Mouse (Mus musculus): Measurements from ENCODE around the gene Bclaf1. TPM values are rescaled to one million over a fixed set of nuclear protein-coding genes. Genes with fewer than 3 reads are reported as not detected.

Gene Bclaf1
- total RNA-seq, 2 experiments from 2014 or later = 139 to 143 TPM

DNA sequence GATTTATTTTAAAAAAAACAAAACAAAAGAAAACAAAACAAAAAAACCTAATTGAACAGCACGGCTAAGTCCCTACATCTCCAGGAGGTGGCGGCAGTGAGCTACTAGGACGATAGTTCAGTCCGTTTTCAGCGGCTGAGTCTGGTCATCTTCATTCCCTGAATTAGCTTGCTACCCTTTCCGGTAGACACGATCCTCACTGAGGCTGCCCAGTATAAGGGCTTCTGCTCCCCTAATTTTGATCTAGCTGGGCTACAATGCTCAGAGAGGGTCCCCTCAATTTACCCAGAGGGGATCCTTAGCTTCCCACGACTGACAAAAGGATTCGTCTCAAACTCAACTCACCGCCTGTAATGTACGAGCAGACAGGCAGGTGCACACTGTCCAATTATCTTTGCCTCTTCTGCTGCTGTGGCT is 21.8 kb upstream of the Bclaf1 start:
- DNase-seq (ENCODE audit: low spot score in 2 of 2) = peak; percentile 60 to 83
- Histone ChIP-seq H3K27ac (peak overlapping the region; percentile 2; the same call in 1 of the 2 replicates), H3K4me3 (peak overlapping the region; percentile 50)
- TF ChIP-seq CTCF (conservative IDR thresholded peaks at IDR 0.05) = peak; percentile 97

DNA sequence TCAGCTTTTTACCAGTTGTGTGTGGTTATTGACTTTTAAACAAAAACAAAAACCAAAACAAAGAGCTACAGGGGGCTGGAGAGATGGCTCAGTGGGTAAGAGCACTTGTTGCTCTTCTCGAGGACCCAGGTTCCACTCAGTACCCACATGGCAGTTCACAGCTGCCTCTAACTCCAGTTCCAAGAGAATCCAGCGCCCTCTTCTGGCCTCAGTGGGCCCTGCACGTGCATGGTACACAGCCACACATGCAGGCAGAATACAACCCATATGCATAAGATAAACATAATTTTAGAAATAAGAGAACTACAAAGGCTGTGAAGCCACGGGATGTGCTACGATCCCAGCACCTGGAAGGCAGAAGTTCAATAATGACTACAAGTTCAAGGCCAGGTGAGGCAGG is 16.3 kb upstream of the Bclaf1 start:
- Histone ChIP-seq H3K27ac (no peak overlapping the region), H3K4me3 (no peak overlapping the region)
- TF ChIP-seq CTCF (conservative IDR thresholded peaks at IDR 0.05) = peak; percentile 47
- no peak for DNase-seq (ENCODE audit: low spot score in 2 of 2)

DNA sequence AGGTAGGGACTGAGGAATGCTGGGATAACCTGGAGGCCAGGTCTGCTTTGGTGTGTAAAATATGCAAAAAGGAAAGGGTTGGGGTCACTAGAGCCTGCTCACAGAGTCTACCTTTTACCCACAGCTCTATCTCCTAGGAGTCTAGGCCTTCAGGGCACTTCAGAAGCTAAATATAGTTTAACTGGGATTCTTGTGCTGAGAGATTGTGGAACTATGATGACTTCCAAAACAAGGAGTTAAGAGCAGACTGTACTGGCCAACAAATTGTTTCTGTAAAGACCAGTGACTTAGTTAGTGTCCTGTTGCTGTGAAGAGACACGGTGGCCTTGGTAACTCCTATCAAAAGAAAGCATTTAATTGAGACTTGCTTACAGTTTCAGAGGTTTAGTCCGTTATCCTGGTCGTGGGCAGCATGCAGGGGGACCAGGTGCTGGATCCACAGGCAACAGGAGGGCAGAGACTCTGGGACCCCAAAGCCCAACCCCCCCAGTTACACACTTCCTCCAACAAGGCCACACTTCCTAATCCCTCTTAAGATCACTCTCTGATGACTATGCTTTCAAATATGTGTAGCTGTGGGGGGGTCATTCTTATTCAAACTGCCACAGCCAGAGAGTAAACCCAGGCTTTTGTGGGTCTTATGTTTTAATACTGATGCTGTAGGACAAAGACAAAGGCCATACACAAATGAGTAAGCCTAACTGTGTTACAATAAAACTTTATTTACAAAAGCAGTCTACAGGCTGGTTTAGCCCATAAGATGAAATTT is 13.9 kb upstream of the Bclaf1 start:
- H3K4me3 ChIP-seq = no peak overlapping the region
- no peak for TF ChIP-seq CTCF (conservative IDR thresholded peaks at IDR 0.05)
- no peak overlapping the region for H3K27ac ChIP-seq
- DNase-seq (ENCODE audit: low spot score in 2 of 2) = no peak

DNA sequence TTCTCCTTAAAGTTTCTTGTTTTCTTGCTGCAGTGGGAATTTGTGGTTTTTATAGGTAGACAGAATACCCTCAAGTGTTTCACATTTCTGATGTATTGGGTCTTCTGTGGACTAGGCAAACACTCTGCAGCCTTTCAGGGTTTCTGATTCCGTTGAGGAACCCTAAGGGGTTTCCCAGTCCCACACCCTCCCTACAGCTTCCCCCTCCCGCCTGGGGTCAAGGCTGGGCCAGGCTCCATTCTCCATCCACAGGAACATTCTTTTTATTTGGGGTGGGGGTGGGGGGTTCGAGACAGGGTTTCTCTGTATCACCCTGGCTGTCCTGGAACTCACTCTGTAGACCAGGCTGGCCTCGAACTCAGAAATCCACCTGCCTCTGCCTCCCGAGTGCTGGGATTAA is 13.2 kb upstream of the Bclaf1 start:
- Histone ChIP-seq H3K27ac (no peak overlapping the region), H3K4me3 (no peak overlapping the region)
- no peak for TF ChIP-seq CTCF (conservative IDR thresholded peaks at IDR 0.05)
- DNase-seq (ENCODE audit: low spot score in 2 of 2) = no peak

DNA sequence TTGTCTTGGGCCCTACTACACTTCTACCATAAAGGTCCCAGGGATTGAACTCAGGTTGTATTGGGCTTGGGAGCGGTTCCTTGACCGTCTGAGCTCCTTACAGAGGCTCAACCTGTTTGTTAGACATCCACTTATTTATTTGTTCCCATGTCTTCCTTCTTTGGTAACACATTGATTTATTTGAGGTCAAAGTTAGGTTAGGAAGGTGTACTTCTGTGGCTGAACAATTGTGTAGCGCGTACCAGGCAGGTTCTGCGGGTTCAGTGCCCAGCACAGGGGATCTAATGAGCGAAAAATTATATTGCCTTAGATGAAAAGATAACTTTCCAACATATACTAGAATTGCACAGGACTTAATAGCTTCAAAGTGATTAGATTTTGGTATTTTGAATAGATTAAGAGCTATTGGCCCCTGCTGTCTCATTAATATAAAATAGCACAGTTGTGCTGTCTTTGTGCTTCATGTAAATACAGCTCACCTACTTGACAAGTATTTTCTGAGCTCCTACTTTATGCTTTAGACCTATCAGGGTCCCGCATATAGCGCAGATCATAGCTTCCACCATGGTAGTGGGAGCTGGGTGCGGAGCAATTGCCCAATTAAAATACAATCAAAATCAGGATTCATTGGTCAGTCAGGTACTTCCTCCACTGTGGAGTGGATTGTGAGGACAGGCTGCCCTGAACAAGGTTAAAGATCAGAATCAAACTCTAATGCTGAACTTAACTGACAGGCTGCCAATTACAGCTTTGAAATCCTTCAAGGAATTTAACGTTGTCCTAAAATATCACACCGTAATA is 1.1 kb upstream of the Bclaf1 start:
- no peak for DNase-seq (ENCODE audit: low spot score in 2 of 2)
- peak overlapping the region; percentile 98 for H3K27ac ChIP-seq
- H3K4me3 ChIP-seq = peak overlapping the region; percentile 87
- TF ChIP-seq CTCF (conservative IDR thresholded peaks at IDR 0.05) = no peak

DNA sequence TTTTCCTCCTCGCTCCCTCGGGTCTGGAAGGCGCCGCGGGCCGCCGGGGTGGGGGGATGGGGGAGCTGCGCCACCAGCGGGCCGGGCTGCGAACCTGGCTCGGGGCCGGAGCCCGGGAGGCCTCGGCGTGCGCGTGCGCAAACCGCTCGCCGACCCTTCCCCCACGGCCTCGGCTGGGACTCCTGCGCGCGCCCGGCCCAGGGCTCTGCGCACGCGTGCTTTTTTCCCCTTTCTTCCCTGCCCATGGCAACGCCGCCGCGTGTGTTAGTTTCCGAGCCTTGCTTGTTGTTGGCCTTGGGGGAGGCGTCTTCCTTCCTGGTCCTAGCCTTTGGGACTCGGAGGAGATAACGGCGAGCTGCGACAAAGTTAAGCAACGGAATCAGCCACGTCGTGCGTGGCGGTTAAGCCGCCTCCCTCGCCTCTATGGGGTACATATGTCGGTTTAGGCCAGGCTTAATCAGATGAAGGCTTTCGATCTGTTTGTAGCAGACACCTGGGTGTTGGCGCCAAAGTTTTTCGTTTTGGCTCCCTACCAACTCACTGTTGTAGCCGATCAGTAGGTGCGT is 550 bp downstream of the Bclaf1 start:
- TF ChIP-seq CTCF (conservative IDR thresholded peaks at IDR 0.05) = no peak
- Histone ChIP-seq H3K4me3 (peak overlapping the region; percentile 87), H3K27ac (peak overlapping the region; percentile 98)
- peak; percentile 87 to 94 for DNase-seq (ENCODE audit: low spot score in 2 of 2)

DNA sequence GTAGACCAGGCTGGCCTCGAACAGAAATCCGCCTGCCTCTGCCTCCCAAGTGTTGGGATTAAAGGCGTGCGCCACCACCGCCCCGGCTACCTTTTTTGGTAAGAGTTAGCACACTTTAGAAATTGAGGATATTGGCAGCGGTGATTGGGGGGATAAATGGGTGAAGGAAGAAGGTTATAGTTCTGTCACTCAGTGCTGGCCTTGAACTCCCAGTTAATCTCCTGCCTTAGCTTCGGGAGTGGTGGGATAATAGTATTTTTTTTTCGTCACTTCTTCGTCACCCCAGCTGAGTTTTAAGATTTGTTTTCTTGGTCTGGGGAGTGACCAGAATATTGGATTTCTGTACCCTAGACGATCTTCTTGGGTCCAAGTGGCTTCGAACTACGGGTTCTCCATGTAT is 1.2 kb downstream of the Bclaf1 start:
- no peak for DNase-seq (ENCODE audit: low spot score in 2 of 2)
- TF ChIP-seq CTCF (conservative IDR thresholded peaks at IDR 0.05) = no peak
- peak overlapping the region; percentile 87 for H3K4me3 ChIP-seq
- peak overlapping the region; percentile 98; the same call in 1 of the 2 replicates for H3K27ac ChIP-seq

DNA sequence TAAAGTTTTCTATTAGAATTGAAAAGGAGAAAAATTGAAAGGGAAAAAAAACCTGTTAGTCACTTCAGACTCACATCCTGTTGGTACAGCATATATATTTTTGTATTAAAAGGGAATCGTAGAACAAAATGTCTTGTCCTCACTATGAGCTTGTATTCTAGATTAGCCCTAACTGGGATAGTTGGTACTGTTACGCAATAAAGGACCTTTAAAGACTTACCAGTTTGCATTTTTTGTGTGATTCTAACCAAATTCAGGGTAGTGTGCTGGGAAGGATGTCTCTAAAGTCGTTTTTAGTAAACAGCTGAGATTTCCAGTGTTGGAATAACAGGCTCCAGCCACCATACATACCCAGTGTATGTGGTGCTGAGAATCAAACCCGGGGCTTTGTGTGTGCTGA is 1.7 kb downstream of the Bclaf1 start:
- Histone ChIP-seq H3K27ac (no peak overlapping the region), H3K4me3 (peak overlapping the region; percentile 87)
- TF ChIP-seq CTCF (conservative IDR thresholded peaks at IDR 0.05) = no peak
- no peak for DNase-seq (ENCODE audit: low spot score in 2 of 2)

DNA sequence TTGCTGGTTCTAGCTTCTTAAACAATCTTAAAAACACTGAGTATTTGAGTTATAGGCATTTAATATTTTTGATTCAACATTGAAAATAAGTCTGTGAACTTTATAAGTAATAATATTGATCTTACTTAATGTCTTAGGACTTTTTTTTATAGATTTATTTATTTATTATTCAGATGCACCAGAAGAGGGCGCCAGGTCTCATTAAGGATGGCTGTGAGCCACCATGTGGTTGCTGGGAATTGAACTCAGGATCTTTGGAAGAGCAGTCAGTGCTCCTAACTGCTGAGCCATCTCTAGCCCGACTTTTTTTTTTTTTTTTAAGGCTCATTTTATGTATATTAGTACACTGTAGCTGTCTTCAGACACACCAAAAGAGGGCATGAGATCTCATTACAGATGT is 2.5 kb downstream of the Bclaf1 start:
- Histone ChIP-seq H3K4me3 (no peak overlapping the region), H3K27ac (no peak overlapping the region)
- no peak for DNase-seq (ENCODE audit: low spot score in 2 of 2)
- peak; percentile 72 for TF ChIP-seq CTCF (conservative IDR thresholded peaks at IDR 0.05)

DNA sequence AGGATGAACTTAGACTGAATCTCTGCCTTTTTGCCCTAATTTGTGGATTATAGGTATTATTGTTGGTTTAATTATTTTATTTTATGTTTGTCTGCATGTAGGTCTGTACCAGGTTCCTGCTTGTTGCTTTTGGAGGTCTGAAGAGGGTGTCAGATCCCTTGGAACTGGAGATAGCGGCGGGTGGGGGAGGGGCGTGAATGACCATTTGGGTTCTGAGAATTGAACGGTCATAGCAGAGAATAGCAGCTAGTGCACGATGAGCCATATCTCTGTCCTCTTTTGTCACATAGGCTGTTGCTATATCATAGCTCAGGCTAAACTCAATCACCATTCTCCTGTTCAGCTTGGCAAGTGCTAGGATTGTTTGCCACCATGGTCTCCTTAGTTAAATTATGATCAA is 5.2 kb downstream of the Bclaf1 start:
- DNase-seq (ENCODE audit: low spot score in 2 of 2) = no peak
- H3K4me3 ChIP-seq = no peak overlapping the region
- H3K27ac ChIP-seq = no peak overlapping the region
- TF ChIP-seq CTCF (conservative IDR thresholded peaks at IDR 0.05) = no peak

DNA sequence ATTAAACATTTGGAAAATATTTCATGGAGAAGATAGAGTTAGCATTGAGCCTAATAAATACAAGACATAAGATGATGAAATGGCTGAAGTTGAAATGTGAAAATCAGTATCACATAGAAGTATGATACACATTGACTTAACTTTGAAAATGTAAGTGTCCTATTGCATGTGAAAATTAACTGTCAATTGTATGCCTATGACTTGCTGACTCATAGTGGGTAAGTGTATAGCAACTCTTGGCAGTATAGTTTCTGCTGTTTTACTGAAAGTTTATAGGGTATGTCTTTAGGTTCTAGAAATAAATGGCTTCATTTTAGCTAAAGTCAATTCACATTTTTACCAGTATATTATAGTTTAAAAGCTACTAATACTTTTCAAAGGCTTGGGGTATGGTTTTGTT is 14.0 kb downstream of the Bclaf1 start:
- H3K4me3 ChIP-seq = no peak overlapping the region
- no peak overlapping the region for H3K27ac ChIP-seq
- no peak for TF ChIP-seq CTCF (conservative IDR thresholded peaks at IDR 0.05)
- DNase-seq (ENCODE audit: low spot score in 2 of 2) = no peak

DNA sequence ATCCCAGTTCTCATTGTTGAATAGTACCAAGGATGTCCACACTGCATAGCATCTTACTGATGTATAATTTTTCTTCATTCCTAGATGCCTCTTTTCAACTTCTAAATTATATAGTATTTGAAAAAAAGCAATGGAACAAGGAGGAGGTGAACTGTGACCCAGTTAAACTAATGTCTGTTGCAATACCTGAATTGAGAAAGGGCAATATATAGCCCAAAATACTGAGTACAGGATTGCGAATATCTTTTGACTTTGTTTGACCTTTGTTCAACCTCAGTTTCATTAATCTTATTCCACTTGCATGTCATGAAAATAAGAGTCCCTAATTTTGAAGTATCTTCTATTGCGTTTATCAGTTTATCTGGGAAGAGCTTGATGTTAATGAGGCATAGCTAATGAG is 19.0 kb downstream of the Bclaf1 start:
- no peak for TF ChIP-seq CTCF (conservative IDR thresholded peaks at IDR 0.05)
- H3K27ac ChIP-seq = no peak overlapping the region
- no peak overlapping the region for H3K4me3 ChIP-seq
- no peak for DNase-seq (ENCODE audit: low spot score in 2 of 2)

DNA sequence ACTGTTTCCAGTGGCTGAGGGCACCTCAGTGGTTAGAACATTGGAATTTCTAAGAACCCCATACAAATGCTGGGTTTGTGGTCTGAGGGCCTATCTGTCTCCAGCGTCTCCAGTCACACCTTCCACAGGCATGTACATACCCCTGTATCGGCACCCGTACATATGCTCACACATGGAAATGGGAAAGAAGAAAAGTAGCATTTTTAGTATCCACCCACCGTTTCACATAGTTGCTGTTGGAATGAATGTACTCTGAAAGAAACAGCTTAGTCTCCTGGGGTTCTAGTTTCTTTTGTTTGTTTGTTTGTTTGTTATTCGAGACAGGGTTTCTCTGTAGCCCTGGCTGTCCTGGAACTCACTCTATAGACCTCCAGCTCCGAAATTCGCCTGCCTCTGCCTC is 25.6 kb downstream of the Bclaf1 start:
- DNase-seq (ENCODE audit: low spot score in 2 of 2) = no peak
- TF ChIP-seq CTCF (conservative IDR thresholded peaks at IDR 0.05) = no peak
- Histone ChIP-seq H3K27ac (no peak overlapping the region), H3K4me3 (no peak overlapping the region)

Data from layer of hippocampus, adult 2 months (tissue).